Mouse (Mus musculus) lung, embryonic 14.5 days (tissue): ENCODE measurements around the gene Tmem145. TPM values are rescaled to one million over a fixed set of nuclear protein-coding genes. Genes with fewer than 3 reads are reported as not detected.
A peak's percentile ranks its signal among the peaks of the same experiment; 100 is the strongest.

Experiments used
- ATAC-seq: fragments of 200-750 bp; cut with Nextera tagmentation; 2 replicates; pipeline ENCODE4 v1.8.0; 2017; ENCODE audit warnings: mild to moderate bottlenecking, moderate TSS enrichment, moderate library complexity; ENCODE audit not compliant: insufficient read depth
- DNase-seq: peaks from one replicate; pipeline ENCODE4 v3.0.0-alpha.2; 2015
- H3K27ac ChIP-seq: fragments of 300-500 bp; sonication (generic); 2 replicates; pipeline ENCODE4 v1.5.1; 2014; ENCODE audit warnings: low read depth, mild to moderate bottlenecking, moderate library complexity
- H3K27me3 ChIP-seq: fragments of 300-500 bp; sonication (generic); 2 replicates; pipeline ENCODE4 v1.6.1; 2014; ENCODE audit warnings: low read length, control low read depth; ENCODE audit not compliant: insufficient read depth
- H3K36me3 ChIP-seq: fragments of 300-500 bp; sonication (generic); 2 replicates; pipeline ENCODE4 v1.6.1; 2014; ENCODE audit warnings: control low read depth; ENCODE audit not compliant: insufficient read depth
- H3K4me1 ChIP-seq: fragments of 300-500 bp; sonication (generic); 2 replicates; pipeline ENCODE4 v1.6.1; 2014; ENCODE audit warnings: antibody characterized with exemption, control low read depth; ENCODE audit not compliant: insufficient read depth
- H3K4me2 ChIP-seq: fragments of 300-500 bp; sonication (generic); 2 replicates; pipeline ENCODE4 v1.6.1; 2014; ENCODE audit warnings: mild to moderate bottlenecking
- H3K4me3 ChIP-seq: fragments of 300-500 bp; sonication (generic); 2 replicates; pipeline ENCODE4 v1.5.1; 2014; ENCODE audit warnings: low read depth, low read length
- H3K9ac ChIP-seq: fragments of 300-500 bp; sonication (generic); 2 replicates; pipeline ENCODE4 v1.6.1; 2014
- H3K9me3 ChIP-seq: fragments of 300-500 bp; sonication (generic); 2 replicates; pipeline ENCODE4 v1.6.1; 2016; ENCODE audit warnings: low read depth, low read length, control low read depth
- CTCF ChIP-seq: IDR thresholded peaks from 2 replicates; pipeline ENCODE4 v1.5.1; 2016; ENCODE audit warnings: antibody characterized with exemption, low read depth
- WGBS: fragments of 180-500 bp; shearing (Covaris S2); extraction: QIAGEN DNeasy Blood & Tissue Kit; methylation state at CpG from one replicate; pipeline ENCODE4 v1.1.7; 2014; 5-methylcytosine and 5-hydroxymethylcytosine counted together
- polyA plus RNA-seq: library from polyadenylated mRNA; unstranded; fragments of >200 nt; fragmentation: Nextera tagmentation; extraction: Ambion mirVana; gene quantifications from 2 replicates; pipeline ENCODE4 v1.2.1, GENCODE M21; 2014

The Tmem145 gene
- polyA plus RNA-seq, 1 experiment from 2014 or later: 0.25 TPM

- Histone ChIP-seq H3K4me2 (no peak overlapping the region), H3K9me3 (no peaks in the 10 kb centered on the region), H3K27me3 (no peaks in the 10 kb centered on the region), H3K36me3 (peaks cover 84% of the 10 kb centered on the region), H3K4me3 (no peak overlapping the region), H3K27ac (no peak overlapping the region), H3K9ac (no peak overlapping the region), H3K4me1 (peaks cover 6% of the 10 kb centered on the region)
- TF ChIP-seq CTCF: no peak
- ATAC-seq (no peak), DNase-seq (no peak)
- WGBS: 92% methylated on average over 12 of the region's 12 CpGs
Observed at GRCm38 (mm10) chr7:25288011-25288410, 17.9 kb upstream of the Tmem145 start.

- H3K4me2 ChIP-seq: no peak overlapping the region
- no peak for DNase-seq
- H3K4me1 ChIP-seq: peaks cover 6% of the 10 kb centered on the region
- WGBS: 88% methylated on average over 3 of the region's 3 CpGs
- no peak overlapping the region for H3K9ac ChIP-seq
- no peaks in the 10 kb centered on the region for H3K27me3 ChIP-seq
- no peak for ATAC-seq
- H3K36me3 ChIP-seq: peaks cover 91% of the 10 kb centered on the region
- no peak overlapping the region for H3K27ac ChIP-seq
- TF ChIP-seq CTCF: no peak
- H3K9me3 ChIP-seq: no peaks in the 10 kb centered on the region
- no peak overlapping the region for H3K4me3 ChIP-seq
Observed at GRCm38 (mm10) chr7:25288721-25289120, 17.2 kb upstream of the Tmem145 start.

GRCm38 (mm10) chr7:25289925-25290324 is 16.0 kb upstream of the Tmem145 start:
- Histone ChIP-seq H3K4me2 (no peak overlapping the region), H3K4me1 (no peaks in the 10 kb centered on the region)
- 96% methylated on average over 3 of the region's 3 CpGs for WGBS

GRCm38 (mm10) chr7:25290463-25290862 is 15.4 kb upstream of the Tmem145 start:
- ATAC-seq: no peak
- TF ChIP-seq CTCF: no peak
- Histone ChIP-seq H3K4me3 (no peak overlapping the region), H3K27ac (no peak overlapping the region), H3K9me3 (no peaks in the 10 kb centered on the region), H3K36me3 (peaks cover 100% of the 10 kb centered on the region), H3K4me2 (no peak overlapping the region), H3K27me3 (no peaks in the 10 kb centered on the region), H3K9ac (no peak overlapping the region), H3K4me1 (no peaks in the 10 kb centered on the region)
- no peak for DNase-seq
- 97% methylated on average over 1 of the region's 1 CpGs for WGBS

More at GRCm38 (mm10) chr7:25289925-25290324, 16.0 kb upstream of the Tmem145 start:
- no peak for DNase-seq
- no peak for ATAC-seq
- H3K9ac ChIP-seq: no peak overlapping the region
- H3K9me3 ChIP-seq: no peaks in the 10 kb centered on the region
- no peak overlapping the region for H3K4me3 ChIP-seq
- no peaks in the 10 kb centered on the region for H3K27me3 ChIP-seq
- H3K27ac ChIP-seq: no peak overlapping the region
- TF ChIP-seq CTCF: peak; percentile 21; the same call in 1 of the 2 replicates
- peaks cover 100% of the 10 kb centered on the region for H3K36me3 ChIP-seq

GRCm38 (mm10) chr7:25290911-25291310 is 15.0 kb upstream of the Tmem145 start:
- Histone ChIP-seq H3K27me3 (no peaks in the 10 kb centered on the region), H3K36me3 (peaks cover 98% of the 10 kb centered on the region), H3K27ac (no peak overlapping the region), H3K4me3 (no peak overlapping the region), H3K9me3 (no peaks in the 10 kb centered on the region), H3K4me1 (no peaks in the 10 kb centered on the region), H3K9ac (no peak overlapping the region), H3K4me2 (no peak overlapping the region)
- DNase-seq (peak; percentile 68), ATAC-seq (peak; percentile 21; the same call in 1 of the 2 replicates)
- 83% methylated on average over 2 of the region's 2 CpGs for WGBS
- TF ChIP-seq CTCF: no peak

DNA sequence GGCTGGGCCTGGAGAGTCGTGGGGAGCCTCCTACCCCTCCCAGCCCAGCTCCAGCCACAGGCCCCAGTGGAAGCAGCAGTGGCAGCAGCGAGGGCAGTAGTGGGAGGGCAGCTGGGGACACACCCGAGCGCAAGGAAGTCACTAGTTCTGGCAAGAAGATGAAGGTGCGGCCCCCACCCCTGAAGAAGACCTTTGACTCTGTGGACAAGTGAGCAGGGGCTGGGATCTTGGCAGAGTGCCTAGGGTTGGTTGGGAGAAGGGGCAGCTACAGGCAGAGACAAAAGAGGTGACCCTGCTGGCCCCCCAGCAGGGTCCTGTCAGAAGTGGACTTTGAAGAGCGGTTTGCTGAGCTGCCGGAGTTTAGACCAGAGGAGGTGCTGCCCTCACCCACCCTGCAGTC is 13.8 kb upstream of the Tmem145 start:
- no peak for TF ChIP-seq CTCF
- ATAC-seq (no peak), DNase-seq (no peak)
- H3K9ac ChIP-seq: no peak overlapping the region
- H3K36me3 ChIP-seq: peaks cover 86% of the 10 kb centered on the region
- H3K4me3 ChIP-seq: no peak overlapping the region
- H3K4me1 ChIP-seq: no peaks in the 10 kb centered on the region
- no peak overlapping the region for H3K4me2 ChIP-seq
- H3K27ac ChIP-seq: no peak overlapping the region
- H3K27me3 ChIP-seq: no peaks in the 10 kb centered on the region
- WGBS: 47% methylated on average over 7 of the region's 7 CpGs
- no peaks in the 10 kb centered on the region for H3K9me3 ChIP-seq

DNA sequence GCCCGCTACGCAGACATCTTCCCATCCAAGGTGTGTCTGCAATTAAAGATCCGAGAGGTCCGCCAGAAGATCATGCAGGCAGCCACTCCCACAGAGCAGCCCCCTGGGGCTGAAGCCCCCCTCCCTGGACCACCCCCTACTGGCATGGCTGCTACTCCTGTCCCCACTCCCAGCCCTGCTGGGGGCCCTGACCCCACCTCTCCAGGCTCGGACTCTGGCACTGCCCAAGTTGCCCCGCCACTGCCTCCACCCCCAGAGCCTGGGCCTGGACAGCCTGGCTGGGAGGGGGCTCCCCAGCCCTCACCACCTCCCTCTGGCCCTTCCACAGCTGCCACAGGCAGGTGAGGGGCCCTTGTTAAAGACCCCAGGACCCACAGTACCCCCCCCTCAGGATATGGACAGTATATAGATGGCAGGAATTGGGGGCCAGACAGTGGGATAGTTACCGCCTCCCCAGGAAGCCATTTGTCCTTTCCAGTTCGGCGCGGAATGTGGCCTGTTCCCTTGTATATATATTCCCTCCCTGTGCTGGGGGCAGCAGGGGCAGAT is 12.6 kb upstream of the Tmem145 start:
- H3K4me3 ChIP-seq: no peak overlapping the region
- no peaks in the 10 kb centered on the region for H3K9me3 ChIP-seq
- no peak for DNase-seq
- H3K27me3 ChIP-seq: no peaks in the 10 kb centered on the region
- no peak overlapping the region for H3K4me2 ChIP-seq
- peaks cover 74% of the 10 kb centered on the region for H3K36me3 ChIP-seq
- no peak for ATAC-seq
- no peak for TF ChIP-seq CTCF
- no peaks in the 10 kb centered on the region for H3K4me1 ChIP-seq
- no peak overlapping the region for H3K27ac ChIP-seq
- no peak overlapping the region for H3K9ac ChIP-seq
- 68% methylated on average over 9 of the region's 10 CpGs for WGBS

GRCm38 (mm10) chr7:25294495-25294894 is 11.4 kb upstream of the Tmem145 start:
- Histone ChIP-seq H3K27ac (no peak overlapping the region), H3K9me3 (no peaks in the 10 kb centered on the region), H3K4me3 (no peak overlapping the region), H3K36me3 (peaks cover 62% of the 10 kb centered on the region), H3K27me3 (no peaks in the 10 kb centered on the region), H3K4me2 (no peak overlapping the region), H3K4me1 (no peaks in the 10 kb centered on the region), H3K9ac (no peak overlapping the region)
- ATAC-seq (no peak), DNase-seq (no peak)
- WGBS: 86% methylated on average over 4 of the region's 4 CpGs
- TF ChIP-seq CTCF: no peak
